Mouse (Mus musculus) lung, adult 2 months (tissue): ENCODE measurements around the gene Pcbp1. TPM values are rescaled to one million over a fixed set of nuclear protein-coding genes. Genes with fewer than 3 reads are reported as not detected.

Experiments used
- DNase-seq: peaks from one replicate; pipeline ENCODE4 v3.0.0; 2022
- H3K4me1 ChIP-seq: fragments of 200-500 bp; 2 replicates; pipeline ENCODE4 v1.6.1; 2011; ENCODE audit warnings: low read length; ENCODE audit not compliant: control insufficient read depth, insufficient read depth
- H3K4me3 ChIP-seq: fragments of 200-500 bp; replicated peaks from 2 replicates; pipeline ENCODE3; 2011; ENCODE audit warnings: low read depth, mild to moderate bottlenecking, control low read depth, low read length; ENCODE audit errors: extremely low read depth
- CTCF ChIP-seq: fragments of 200-500 bp; IDR thresholded peaks from 2 replicates; pipeline ENCODE4 v1.5.1; 2011; ENCODE audit warnings: mild to moderate bottlenecking, low read length, control low read depth; ENCODE audit not compliant: insufficient read depth
- POLR2A ChIP-seq: fragments of 200-500 bp; IDR thresholded peaks from 2 replicates; pipeline ENCODE4 v1.6.1; 2011; ENCODE audit warnings: low read depth, mild to moderate bottlenecking, control low read depth, low read length, borderline replicate concordance; ENCODE audit errors: extremely low read depth
- WGBS: fragments of 180-500 bp; shearing (Covaris S2); methylation state at CpG from one replicate; pipeline ENCODE4 v1.1.7; 2018; 5-methylcytosine and 5-hydroxymethylcytosine counted together
- polyA plus RNA-seq: library from polyadenylated mRNA; depleted of rRNA; stranded (reverse); fragments of >200 nt; gene quantifications from 2 replicates; pipeline ENCODE4 v1.2.3, GENCODE M21; 2012

Pcbp1 gene
- polyA plus RNA-seq, 1 experiment = 161 TPM

GRCm38 (mm10) chr6:86547880-86548367, 21.8 kb upstream of the Pcbp1 start:
- DNase-seq = peak; percentile 36
- peak; percentile 44; the same call in 1 of the 2 replicates for TF ChIP-seq CTCF
- TF ChIP-seq POLR2A = 0 out of 2 replicates have a peak, but pooled peaks have one; percentile 17
- peaks cover 3% of the 10 kb centered on the region; the same call in 1 of the 2 replicates for H3K4me1 ChIP-seq
- WGBS = 38% methylated on average over 8 of the region's 8 CpGs
- no peak overlapping the region for H3K4me3 ChIP-seq

DNA sequence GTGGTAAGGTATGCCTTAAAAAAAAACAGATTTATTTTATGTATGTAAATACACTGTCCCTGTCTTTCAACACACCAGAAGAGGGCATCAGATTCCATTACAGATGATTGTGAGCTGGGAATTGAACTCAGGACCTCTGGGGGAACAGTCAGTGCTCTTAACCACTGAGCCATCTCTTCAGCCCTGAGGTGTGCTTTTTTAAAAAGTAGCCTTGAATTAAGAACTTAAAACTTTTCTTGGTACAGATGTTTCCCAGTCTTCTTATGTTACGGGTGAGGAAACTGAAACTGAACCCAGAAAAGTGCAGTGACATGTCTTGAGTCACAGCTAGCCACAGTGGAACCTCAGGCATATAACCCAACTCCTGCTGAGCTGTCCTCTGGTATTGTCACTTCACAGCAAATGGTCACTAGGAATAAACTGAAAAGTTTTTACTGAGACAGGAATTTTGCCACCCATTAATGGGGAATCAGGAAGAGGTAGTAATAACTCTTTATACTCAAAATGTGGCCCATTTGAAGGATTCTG, 21.2 kb upstream of the Pcbp1 start:
- TF ChIP-seq POLR2A (no peak), CTCF (no peak)
- no peak overlapping the region for H3K4me3 ChIP-seq
- 65% methylated on average over 1 of the region's 1 CpGs for WGBS
- peaks cover 3% of the 10 kb centered on the region; the same call in 1 of the 2 replicates for H3K4me1 ChIP-seq
- no peak for DNase-seq

- DNase-seq = no peak
- 42% methylated on average over 4 of the region's 4 CpGs for WGBS
- TF ChIP-seq POLR2A = no peak
- peak; percentile 80 for TF ChIP-seq CTCF
- peaks cover 3% of the 10 kb centered on the region; the same call in 1 of the 2 replicates for H3K4me1 ChIP-seq
- no peak overlapping the region for H3K4me3 ChIP-seq
Measured at GRCm38 (mm10) chr6:86545236-86545635, 19.1 kb upstream of the Pcbp1 start.

GRCm38 (mm10) chr6:86543869-86544268, 17.7 kb upstream of the Pcbp1 start:
- no peak for DNase-seq
- WGBS = 86% methylated on average over 3 of the region's 3 CpGs
- no peak overlapping the region for H3K4me3 ChIP-seq
- peaks cover 3% of the 10 kb centered on the region; the same call in 1 of the 2 replicates for H3K4me1 ChIP-seq
- TF ChIP-seq POLR2A = no peak
- no peak for TF ChIP-seq CTCF

DNA sequence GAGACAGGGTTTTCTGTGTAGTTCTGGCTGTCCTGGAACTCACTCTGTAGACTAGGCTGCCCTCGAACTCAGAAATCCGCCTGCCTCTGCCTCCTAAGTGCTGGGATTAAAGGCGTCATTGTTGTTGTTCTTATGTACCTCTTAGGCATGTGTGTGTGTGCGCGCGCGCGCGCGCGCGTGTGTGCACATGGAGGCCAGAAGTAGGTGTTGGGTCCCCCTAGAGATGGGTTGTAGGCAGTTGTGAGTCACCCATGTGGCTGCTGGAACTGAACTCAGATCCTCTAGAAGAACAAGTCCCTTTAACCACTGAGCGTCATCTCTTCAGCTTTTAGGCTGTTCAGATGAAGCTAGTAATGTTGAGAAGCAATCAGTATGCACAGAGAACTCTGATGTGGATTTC, 16.9 kb upstream of the Pcbp1 start:
- no peak for DNase-seq
- Histone ChIP-seq H3K4me3 (no peak overlapping the region), H3K4me1 (peaks cover 3% of the 10 kb centered on the region; the same call in 1 of the 2 replicates)
- TF ChIP-seq CTCF = no peak
- no peak for TF ChIP-seq POLR2A
- WGBS = 97% methylated on average over 13 of the region's 13 CpGs

- H3K4me1 ChIP-seq = no peaks in the 10 kb centered on the region
- no peak for DNase-seq
- WGBS = 94% methylated on average over 2 of the region's 2 CpGs
- TF ChIP-seq CTCF = no peak
- no peak for TF ChIP-seq POLR2A
- no peak overlapping the region for H3K4me3 ChIP-seq
Measured at GRCm38 (mm10) chr6:86541650-86542049, 15.5 kb upstream of the Pcbp1 start.

DNA sequence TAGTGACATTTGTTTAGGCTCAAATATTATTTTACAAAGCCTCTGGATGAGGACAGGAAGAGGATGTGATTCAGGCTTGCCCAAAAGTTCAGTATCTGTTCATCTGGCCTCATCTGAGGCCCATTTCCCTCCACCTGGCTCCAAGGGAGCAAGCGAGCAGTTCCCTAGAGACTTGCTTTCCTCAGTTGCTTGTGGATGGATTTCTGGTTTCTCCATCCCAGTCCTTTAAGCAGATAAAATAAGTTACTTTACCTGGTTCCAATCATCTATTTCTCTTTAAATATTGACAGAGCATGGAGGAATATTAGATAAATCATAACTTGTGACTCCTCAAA, 2.3 kb upstream of the Pcbp1 start:
- TF ChIP-seq POLR2A (no peak), CTCF (no peak)
- no peak overlapping the region for H3K4me3 ChIP-seq
- DNase-seq = no peak
- 47% methylated on average over 1 of the region's 1 CpGs for WGBS
- H3K4me1 ChIP-seq = peaks cover 6% of the 10 kb centered on the region; the same call in 1 of the 2 replicates

DNA sequence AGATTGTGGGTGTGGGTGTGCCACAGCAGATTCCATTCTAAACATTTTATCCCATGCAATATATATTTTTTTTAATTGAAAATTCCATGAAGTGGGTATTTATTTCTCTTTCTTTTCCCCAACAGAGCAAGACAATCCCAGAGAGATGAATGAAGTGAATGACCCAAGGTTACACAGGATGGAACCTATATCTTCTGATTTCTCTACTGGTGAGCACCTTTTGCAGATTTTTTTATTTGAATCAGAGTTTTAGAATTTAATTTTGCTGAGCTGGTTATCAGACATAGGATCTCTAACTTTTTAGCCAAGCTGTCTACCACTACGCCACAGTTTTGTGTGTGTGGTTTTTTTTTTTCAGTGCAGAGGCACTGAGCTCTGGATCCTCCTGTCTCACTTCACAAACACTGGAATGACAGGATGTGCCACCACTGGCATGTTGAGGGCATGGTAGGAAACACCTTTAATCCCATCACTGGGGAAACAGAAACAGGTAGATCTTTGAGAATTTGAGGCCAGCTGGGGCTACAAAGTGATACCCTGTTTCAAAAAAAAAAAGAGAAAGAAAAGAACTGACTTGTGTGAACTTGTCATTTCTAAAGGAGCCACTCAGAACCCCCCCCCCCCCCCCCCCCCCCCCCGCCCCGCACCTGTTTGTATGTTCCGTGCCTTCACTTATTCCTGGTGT, 1.8 kb upstream of the Pcbp1 start:
- 61% methylated on average over 1 of the region's 4 CpGs for WGBS
- H3K4me3 ChIP-seq = no peak overlapping the region

DNA sequence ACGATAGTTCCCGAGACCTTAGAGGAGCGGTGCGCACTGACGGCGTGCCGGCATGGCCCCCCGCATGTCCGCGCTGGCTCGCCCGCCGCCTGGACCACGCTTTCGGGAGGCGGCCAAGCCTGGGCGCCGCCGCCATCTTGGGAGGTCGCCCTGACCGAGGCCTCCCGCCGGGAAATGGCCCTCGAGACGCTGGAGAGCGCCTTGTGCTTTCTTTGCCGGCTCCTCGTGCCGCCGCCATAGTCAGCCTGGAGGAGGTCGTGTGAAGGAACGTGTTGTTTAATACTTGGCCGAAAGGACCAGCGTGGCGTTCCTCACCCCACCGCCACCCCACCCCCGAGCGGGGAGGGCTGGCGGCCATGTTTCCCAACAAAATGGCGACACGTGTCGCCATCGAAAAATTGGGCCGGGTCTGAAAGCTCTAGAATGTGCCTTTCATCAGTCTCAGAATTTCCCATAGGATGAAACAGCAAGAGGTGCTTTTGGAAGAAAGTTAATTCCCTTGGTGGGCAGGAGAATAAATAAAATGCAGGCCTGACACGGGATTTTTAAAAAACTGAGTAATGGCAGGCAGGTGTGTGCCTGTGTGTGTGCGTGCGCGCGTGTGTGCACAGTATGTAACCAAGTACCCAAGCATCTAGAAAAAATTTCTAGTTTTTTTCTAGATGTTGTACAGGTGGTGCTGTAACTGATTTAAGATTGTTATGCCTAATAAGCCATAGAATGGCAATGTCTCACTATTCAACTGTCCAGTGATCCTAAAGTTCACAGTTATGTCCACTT, 1.0 kb upstream of the Pcbp1 start:
- 5% methylated on average over 49 of the region's 49 CpGs for WGBS
- no peak for TF ChIP-seq CTCF
- TF ChIP-seq POLR2A = peak; percentile 66
- H3K4me1 ChIP-seq = peaks cover 9% of the 10 kb centered on the region; the same call in 1 of the 2 replicates
- peak overlapping the region; percentile 96 for H3K4me3 ChIP-seq
- DNase-seq = peak; percentile 95

More for the DNA sequence above, 1.8 kb upstream of the Pcbp1 start:
- TF ChIP-seq POLR2A = no peak
- no peak for TF ChIP-seq CTCF
- peaks cover 9% of the 10 kb centered on the region; the same call in 1 of the 2 replicates for H3K4me1 ChIP-seq
- DNase-seq = no peak

- Histone ChIP-seq H3K4me1 (peaks cover 9% of the 10 kb centered on the region; the same call in 1 of the 2 replicates), H3K4me3 (peak overlapping the region; percentile 96)
- WGBS = under 1% methylated on average over 36 of the region's 36 CpGs
- TF ChIP-seq CTCF (no peak), POLR2A (peak; percentile 39; the same call in 1 of the 2 replicates)
- peak; percentile 85 for DNase-seq
Measured at GRCm38 (mm10) chr6:86525646-86526031, 482 bp downstream of the Pcbp1 start.
